Mouse (Mus musculus): ENCODE results near the gene Rasal3. TPM values are rescaled to one million over a fixed set of nuclear protein-coding genes. Genes with fewer than 3 reads are reported as not detected.

Gene Rasal3
- total RNA-seq (2021), result 1 to 10 TPM; 1.2 to 1.6 TPM
- polyA plus RNA-seq (2012; rRNA removed), result 3.3 and 4.1 TPM in 2 replicates
- long read RNA-seq, result 0 reads

GRCm38 (mm10) chr17:32403417-32403816 lies at the start of gene Rasal3:
Rasal3 (minus strand) TSS chr17:32403583.
- no peak for DNase-seq

- DNase-seq, result peak; percentile 31
Measured at GRCm38 (mm10) chr17:32452482-32452881, 49.1 kb upstream of the Rasal3 start, which contains the start of gene Cyp4f39. Cyp4f39 (plus strand) TSS chr17:32452723.

GRCm38 (mm10) chr17:32450844-32451537 lies 47.6 kb upstream of the Rasal3 start:
- no peak for DNase-seq

- no peak for DNase-seq
Measured at GRCm38 (mm10) chr17:32449042-32449441, 45.7 kb upstream of the Rasal3 start.

DNA sequence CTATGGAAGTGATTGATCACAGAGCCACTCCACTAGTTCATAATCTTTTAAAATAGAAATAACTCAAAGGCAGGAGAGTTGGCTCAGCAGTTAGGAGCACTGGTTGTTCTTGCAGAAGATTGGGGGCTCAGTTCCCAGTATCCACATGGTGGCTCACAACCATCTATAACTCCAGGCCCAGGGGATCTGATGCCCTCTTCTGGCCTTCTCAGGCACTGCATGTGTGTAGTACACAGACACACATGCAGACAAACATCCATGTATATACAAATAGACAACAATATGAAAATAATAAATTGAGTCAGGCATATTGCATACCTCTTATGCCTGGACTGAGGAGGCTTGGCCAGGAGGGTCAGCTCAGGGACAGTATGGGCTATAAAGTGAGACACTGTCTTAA lies 43.8 kb upstream of the Rasal3 start:
- no peak for DNase-seq

- peak; percentile 31 for DNase-seq
Measured at GRCm38 (mm10) chr17:32445016-32445415, 41.6 kb upstream of the Rasal3 start.

DNA sequence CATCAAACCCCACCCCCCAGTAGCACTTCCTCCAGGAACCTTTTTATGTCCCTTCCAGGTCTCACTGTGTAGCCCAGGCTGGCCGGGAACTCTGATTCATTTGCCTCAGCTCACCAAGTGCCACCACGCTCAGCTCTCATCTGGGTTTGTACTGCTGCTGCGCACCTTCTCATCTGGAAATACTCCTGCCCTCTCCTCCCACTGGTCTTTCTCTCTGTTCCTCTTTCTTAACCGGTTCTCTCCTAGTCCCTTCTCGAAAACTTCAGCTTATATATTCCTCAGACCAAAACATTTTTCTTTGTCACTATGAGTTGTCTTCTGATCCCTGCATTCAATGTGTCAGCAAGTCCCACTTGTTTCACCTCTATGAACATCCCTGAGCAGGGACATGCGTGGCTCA lies 39.9 kb upstream of the Rasal3 start:
- no peak for DNase-seq

DNA sequence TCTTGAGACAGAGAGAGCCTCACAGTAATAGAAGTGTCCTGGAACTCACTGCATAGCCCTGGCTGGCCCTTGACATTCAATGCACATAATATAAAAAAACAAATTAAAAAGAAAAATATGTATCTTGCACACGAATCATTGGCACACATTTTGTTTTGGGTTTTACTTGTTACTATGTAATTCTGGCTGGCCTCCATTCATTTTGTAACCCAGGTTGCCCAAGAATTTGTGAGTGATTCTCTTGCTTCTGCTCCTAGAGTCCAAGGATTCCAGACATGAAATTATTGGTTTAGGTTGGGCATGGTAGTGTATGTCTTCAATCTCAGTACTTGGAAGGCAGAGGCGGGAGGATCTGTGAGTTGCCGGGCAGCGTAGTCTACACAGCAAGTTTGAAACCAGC lies 33.7 kb upstream of the Rasal3 start:
- peak; percentile 37 for DNase-seq

DNA sequence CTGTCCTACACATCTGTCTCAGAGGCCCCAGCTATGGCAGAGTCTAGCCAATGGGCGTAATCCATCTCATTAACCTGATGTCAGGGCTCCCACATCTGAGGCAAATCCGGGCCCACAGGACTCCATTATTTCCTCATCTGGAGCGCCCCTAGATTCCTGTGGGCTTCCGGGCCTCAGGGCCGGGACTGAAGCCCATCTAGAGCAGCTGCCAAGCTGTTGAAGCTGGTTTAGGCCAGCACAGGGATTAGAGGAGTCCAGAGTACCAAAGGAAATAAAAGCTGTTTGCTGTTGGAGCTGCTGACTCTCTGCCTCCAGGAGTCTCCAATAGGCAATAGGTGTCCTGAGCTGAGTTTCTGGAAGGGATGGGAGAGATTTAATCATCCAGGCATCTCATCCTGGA lies 31.8 kb upstream of the Rasal3 start:
- DNase-seq, result no peak

GRCm38 (mm10) chr17:32434324-32434723 lies 30.9 kb upstream of the Rasal3 start:
- DNase-seq, result no peak

GRCm38 (mm10) chr17:32431972-32432371 lies 28.6 kb upstream of the Rasal3 start:
- no peak for DNase-seq

DNA sequence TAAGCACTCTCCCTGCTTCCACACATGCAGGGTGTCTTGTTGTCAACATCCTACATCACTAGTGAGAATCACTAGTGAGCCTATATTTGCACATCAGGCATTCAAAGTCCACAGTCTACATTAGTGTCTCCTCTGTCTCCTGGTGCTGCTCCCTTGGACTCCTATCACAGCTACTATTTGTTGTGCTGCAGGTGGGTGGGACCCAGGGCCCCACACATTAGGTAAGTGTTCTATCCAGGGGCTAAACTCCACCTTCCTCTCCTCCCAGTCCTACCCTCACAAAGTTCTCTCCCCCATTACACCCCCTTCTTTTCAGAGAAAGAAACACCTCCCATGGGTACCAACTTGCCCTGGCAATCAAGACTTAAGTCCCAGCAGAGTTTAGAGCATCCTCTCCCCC lies 23.2 kb upstream of the Rasal3 start:
- DNase-seq, result no peak

DNA sequence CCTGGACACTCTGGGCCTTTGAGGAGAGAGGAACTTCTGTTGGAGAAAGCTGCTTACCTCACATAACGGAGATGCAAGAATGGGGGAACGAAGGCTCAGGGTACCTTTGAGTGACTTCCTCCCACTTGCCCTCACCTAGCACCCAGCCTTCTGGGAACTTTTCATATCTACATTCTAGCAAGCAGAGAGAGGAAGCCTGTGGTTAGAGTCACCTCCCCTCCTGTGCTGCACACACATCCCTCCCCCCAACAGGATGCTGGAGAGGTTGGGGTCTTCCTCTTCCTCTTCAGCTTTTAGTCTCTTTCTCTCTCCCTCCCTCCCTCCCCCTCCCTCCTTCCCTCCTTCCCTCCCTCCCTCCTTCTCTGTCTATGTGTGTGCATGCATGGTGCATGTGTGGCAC lies 20.7 kb upstream of the Rasal3 start, which contains the start of gene Pglyrp2:
TSS of gene Pglyrp2 (minus strand) at position 134 of the 400 bp plus-strand sequence.
- DNase-seq, result no peak

DNA sequence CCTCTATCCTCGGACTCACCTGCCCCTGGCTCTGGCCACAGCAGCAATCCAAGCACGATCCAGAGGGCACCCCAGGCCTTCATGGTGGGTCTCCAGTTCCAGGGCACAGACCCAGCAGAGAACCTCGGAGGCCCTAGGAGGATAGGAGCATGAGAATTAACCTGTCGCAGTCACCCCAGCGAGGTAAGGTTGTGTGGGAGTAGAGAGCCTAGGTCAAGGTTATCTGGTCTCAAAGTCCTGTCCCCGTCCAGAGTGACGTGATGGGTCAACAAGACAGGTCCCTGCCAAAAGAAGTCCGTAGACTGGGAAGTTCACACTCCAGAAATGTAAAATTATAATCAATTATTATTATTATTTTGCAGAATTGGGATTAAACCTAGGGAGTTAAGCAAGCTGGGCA lies 17.4 kb upstream of the Rasal3 start:
- no peak for DNase-seq

DNA sequence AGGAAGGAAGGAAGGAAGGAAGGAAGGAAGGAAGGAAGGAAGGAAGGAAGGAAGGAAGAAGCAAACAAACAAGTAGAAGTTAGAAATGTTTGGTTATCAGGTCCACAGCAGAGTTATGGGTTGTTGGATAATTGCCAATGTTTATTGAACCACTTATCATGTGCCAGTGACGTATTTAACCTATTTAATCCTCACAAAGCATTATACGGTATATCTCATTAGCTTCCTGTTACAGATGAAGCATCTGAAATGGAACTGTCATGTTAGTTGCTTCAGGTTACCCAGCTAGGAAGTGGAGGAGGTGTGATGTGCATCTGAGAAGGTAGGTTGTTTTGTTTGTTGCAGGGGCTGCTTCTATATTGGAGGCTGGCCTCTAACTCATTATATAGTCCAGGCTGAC lies 16.6 kb upstream of the Rasal3 start:
- no peak for DNase-seq

- no peak for DNase-seq
Measured at GRCm38 (mm10) chr17:32416771-32417170, 13.4 kb upstream of the Rasal3 start.

DNA sequence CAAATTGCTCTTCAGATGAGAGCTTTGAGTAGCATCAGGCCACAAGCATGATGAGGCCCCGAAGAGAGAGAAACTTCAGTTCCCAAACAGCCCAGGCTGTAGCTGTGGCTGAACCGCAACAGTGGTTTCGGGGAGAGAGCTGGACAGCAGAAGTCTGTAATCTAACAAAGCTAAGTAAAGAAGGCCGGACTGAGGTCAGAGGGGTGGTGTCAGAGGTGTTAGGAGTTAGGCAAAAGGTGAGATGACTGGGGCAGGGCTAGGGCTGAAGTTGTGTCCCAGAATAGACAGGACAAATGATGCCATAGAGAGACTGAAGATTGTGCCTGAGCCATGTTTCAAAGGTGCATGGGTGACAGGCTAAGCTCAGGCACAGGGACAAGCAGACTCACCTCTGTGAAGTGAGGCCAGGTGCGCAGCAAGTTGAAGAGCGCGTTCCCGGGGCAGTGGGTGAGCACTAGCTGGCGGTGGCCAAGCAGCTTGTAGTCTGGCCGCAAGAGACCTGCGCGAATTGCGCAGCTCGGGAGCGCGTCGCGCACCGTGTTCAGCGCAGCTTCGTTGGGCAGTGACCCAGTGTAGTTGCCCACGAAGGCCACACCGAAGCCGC lies 12.1 kb upstream of the Rasal3 start:
- DNase-seq, result no peak

- DNase-seq, result no peak
Measured at GRCm38 (mm10) chr17:32411898-32412297, 8.5 kb upstream of the Rasal3 start.

DNA sequence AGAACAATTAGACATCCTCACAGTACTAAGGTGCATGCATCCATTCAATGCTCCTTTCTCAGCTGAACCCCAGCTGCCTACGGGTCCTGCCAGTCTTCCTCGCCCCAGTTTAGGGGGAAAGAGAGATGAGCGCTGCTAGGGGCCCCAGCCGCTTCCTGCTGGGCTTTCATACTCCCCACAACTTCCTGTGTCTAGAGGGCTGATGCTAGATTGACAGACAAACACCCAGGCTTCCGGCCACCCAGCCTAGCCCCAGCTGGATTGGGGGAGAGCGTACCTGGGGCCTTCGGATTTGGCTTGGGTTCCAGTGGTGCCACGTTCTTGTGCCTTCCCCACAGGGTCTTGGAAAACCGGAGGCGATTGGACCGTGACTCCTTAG lies 615 bp downstream of the Rasal3 start:
- DNase-seq, result no peak

DNA sequence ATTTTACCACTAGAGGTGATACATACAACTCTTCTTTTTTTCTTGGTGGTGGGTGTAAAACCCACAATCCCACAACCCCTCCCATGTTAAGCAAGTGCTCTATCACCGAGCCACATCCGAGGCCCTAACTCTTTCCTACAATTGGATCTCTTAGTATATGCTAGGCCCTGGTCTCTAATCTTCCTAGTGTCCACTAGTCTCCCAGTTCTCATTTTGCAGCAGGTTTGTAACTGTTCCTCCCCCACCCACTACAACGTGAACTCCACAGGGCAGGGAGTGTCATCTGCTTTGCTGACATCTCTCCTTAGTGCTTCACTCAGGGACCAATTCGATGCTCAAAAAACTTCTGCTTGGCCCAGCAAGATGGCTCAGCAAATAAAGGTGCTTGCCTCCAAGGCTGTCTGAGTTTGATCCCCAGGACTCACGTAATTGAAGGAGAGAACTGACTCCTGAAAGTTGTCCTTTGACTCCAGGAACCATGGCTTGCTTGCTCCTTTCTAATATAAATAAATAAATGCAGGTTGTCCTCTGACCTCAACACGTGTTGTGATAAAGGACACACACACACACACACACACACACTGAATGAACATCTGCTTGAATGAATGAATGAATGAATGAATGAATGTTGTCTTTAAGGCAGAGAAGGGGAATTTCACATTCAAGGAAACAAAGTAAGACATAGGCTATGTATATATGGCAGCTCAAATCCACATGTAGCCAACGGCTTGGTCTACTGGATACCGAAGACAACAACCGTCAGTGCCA lies 1.2 kb downstream of the Rasal3 start:
- DNase-seq, result no peak

DNA sequence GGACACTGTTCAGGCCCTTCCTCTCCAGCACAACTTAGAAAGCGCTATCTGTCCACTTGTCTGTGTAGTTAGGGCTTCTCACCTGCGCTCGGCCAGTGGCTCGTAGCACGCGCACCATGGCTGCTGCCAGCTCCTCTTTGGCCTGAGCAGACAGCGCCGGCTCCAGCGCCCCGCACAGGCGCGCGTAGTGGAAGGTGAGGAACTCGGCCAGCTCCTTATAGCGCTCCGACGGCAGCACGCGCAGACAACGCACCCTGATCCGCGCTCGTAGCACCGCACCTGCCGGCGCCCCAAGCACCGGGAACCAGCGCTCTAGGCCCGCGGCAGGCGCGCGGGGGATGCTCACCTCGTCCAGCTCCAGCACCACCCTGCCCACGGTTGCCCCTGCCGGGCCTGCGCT lies 7.1 kb downstream of the Rasal3 start:
- peak; percentile 12 for DNase-seq

- peak; percentile 52 for DNase-seq
Measured at GRCm38 (mm10) chr17:32393944-32394343, 9.4 kb downstream of the Rasal3 start.

GRCm38 (mm10) chr17:32389101-32389659 lies 14.2 kb downstream of the Rasal3 start, which contains the start of gene Wiz:
Wiz (minus strand) TSS chr17:32389439.
- peak; percentile 96 for DNase-seq
